Mouse (Mus musculus) embryonic facial prominence, embryonic 14.5 days (tissue): Measurements from ENCODE around the gene Mgst2. TPM values are rescaled to one million over a fixed set of nuclear protein-coding genes. Genes with fewer than 3 reads are reported as not detected.
A peak's percentile ranks its signal among the peaks of the same experiment; 100 is the strongest.

ENCODE experiments used
- ATAC-seq: fragments of 200-750 bp; cut with Nextera tagmentation; 2 replicates; pipeline ENCODE4 v1.8.0; 2017; ENCODE audit warnings: low read depth, moderate number of reproducible peaks, moderate TSS enrichment
- DNase-seq: peaks from one replicate; pipeline ENCODE4 v3.0.0-alpha.2; 2015; ENCODE audit warnings: low spot score
- H3K27ac ChIP-seq: fragments of 300-500 bp; sonication (generic); replicated peaks from 2 replicates; pipeline ENCODE4 v1.5.1; 2014; ENCODE audit warnings: low read depth, mild to moderate bottlenecking, low read length, moderate library complexity
- H3K27me3 ChIP-seq: fragments of 300-500 bp; sonication (generic); replicated peaks from 2 replicates; pipeline ENCODE4 v1.6.1; 2014; ENCODE audit warnings: low read length; ENCODE audit not compliant: control insufficient read depth, insufficient read depth
- H3K36me3 ChIP-seq: fragments of 300-500 bp; sonication (generic); 2 replicates; pipeline ENCODE4 v1.6.1; 2014; ENCODE audit warnings: low read length, mixed read lengths; ENCODE audit not compliant: control insufficient read depth, insufficient read depth
- H3K4me1 ChIP-seq: fragments of 300-500 bp; sonication (generic); 2 replicates; pipeline ENCODE4 v1.6.1; 2014; ENCODE audit warnings: antibody characterized with exemption, low read length; ENCODE audit not compliant: control insufficient read depth, insufficient read depth
- H3K4me2 ChIP-seq: fragments of 300-500 bp; sonication (generic); 2 replicates; pipeline ENCODE4 v1.6.1; 2014; ENCODE audit warnings: low read depth, mild to moderate bottlenecking, low read length, moderate library complexity, mixed read lengths
- H3K4me3 ChIP-seq: fragments of 300-500 bp; sonication (generic); 2 replicates; pipeline ENCODE4 v1.5.1; 2014; ENCODE audit warnings: low read depth, mild to moderate bottlenecking, low read length
- H3K9ac ChIP-seq: fragments of 300-500 bp; sonication (generic); 2 replicates; pipeline ENCODE4 v1.6.1; 2014; ENCODE audit warnings: low read depth, mild to moderate bottlenecking, low read length, moderate library complexity, mixed read lengths
- H3K9me3 ChIP-seq: fragments of 300-500 bp; sonication (generic); 2 replicates; pipeline ENCODE4 v1.6.1; 2016; ENCODE audit warnings: low read length; ENCODE audit not compliant: control insufficient read depth
- WGBS: fragments of 180-500 bp; shearing (Covaris S2); extraction: QIAGEN DNeasy Blood & Tissue Kit; methylation state at CpG from one replicate; pipeline ENCODE4 v1.1.7; 2014; 5-methylcytosine and 5-hydroxymethylcytosine counted together
- polyA plus RNA-seq: library from polyadenylated mRNA; unstranded; fragments of >200 nt; fragmentation: Nextera tagmentation; extraction: Ambion mirVana; gene quantifications from 2 replicates; pipeline ENCODE4 v1.2.1, GENCODE M21; 2014

Mgst2 gene
- polyA plus RNA-seq, 1 experiment from 2014 or later: 6.6 TPM

DNA sequence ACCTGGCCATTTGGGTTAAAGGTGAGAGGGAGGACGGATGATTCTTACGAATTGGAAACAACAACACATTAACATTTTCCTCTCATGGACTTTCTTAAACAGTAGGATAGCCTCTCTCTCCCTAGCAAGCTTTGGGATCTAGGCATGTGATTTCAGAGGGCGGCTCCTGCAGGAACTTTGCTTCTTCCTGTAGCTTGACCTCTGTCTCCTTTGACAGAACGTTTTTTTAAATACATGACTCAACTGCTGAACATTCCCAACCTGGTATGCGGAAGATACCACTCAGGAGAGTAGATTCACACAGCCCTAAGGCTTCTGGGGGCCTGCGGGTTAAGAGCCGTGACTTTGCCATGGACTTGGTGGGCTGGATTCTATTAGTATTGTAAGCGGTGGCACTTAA, 10.7 kb upstream of the Mgst2 start:
- ATAC-seq: no peak
- WGBS: 65% methylated on average over 8 of the region's 8 CpGs

DNA sequence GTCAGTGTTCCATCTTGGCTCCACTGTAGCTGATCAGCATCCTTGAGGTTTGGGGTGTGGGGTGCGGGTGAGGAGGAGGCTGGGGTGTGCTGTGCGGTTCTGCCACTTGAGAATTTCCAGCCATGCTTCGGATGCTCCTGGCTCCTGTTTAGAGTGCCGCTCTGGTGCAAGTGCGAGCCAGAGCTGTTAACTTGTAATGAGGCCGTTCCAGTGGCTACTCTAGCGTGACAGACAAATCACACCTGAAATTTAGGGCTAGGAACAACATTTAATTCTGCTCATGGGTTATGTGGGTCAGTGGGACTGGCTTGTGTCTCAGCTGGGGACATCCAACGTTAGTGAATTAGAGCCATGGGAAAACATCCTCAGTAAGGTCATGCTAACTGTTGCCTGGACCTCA, 10.2 kb upstream of the Mgst2 start:
- Histone ChIP-seq H3K27ac (no peak overlapping the region), H3K36me3 (no peaks in the 10 kb centered on the region), H3K9me3 (no peaks in the 10 kb centered on the region), H3K9ac (no peak overlapping the region), H3K4me2 (no peak overlapping the region), H3K27me3 (no peaks in the 10 kb centered on the region), H3K4me1 (peaks cover 10% of the 10 kb centered on the region; the same call in 1 of the 2 replicates), H3K4me3 (no peak overlapping the region)
- 78% methylated on average over 8 of the region's 8 CpGs for WGBS
- no peak for ATAC-seq
- no peak for DNase-seq

More for the DNA sequence above, 10.7 kb upstream of the Mgst2 start:
- Histone ChIP-seq H3K27ac (no peak overlapping the region), H3K9ac (no peak overlapping the region), H3K4me2 (no peak overlapping the region), H3K4me3 (no peak overlapping the region), H3K4me1 (peaks cover 10% of the 10 kb centered on the region; the same call in 1 of the 2 replicates), H3K36me3 (no peaks in the 10 kb centered on the region), H3K27me3 (no peaks in the 10 kb centered on the region), H3K9me3 (no peaks in the 10 kb centered on the region)
- DNase-seq: no peak

DNA sequence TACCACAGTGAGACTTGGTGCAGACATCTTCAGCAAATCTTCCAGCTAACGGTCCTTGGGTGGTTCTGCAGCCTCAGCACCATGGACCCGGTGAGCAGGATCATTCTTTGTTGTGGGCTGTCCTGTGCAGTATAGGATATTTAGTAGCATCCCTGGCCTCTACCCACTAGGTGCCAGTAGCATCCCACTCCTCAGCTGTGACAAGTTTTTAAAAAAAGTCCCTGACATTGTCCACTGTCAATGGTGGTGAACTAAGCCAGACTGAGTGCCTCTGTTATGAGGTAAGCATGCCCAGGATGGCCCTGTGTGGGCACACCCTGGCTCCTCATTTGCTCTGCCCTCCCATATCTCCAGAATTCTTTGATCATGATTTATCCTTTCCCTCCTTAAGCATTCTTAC, 9.0 kb upstream of the Mgst2 start:
- no peak overlapping the region for H3K4me2 ChIP-seq
- 59% methylated on average over 2 of the region's 2 CpGs for WGBS
- ATAC-seq: 0 out of 2 replicates have a peak, but pooled peaks have one; percentile 17

DNA sequence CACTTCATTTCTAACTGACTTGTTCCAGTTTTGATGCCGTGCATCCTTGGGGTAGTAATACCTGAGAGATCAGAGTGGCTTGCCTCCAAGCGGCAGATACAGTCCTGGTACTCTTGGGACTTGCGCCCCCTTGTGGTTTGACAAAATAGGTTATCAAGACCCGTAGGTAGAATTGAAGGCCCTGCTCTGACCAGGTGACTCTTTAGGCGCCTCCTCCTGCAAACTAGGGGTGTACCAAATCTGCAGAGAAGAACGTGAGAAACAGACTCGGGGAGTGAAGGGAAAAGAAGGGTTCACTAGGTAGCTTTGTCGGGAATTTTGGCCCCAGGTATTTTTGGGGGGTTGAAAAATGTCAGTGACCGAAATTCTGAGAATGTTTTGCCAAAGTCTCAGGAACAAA, 7.9 kb upstream of the Mgst2 start:
- 3% methylated on average over 9 of the region's 9 CpGs for WGBS
- H3K36me3 ChIP-seq: no peaks in the 10 kb centered on the region
- no peaks in the 10 kb centered on the region for H3K27me3 ChIP-seq
- H3K27ac ChIP-seq: peak overlapping the region; percentile 65
- H3K9me3 ChIP-seq: no peaks in the 10 kb centered on the region
- peaks cover 10% of the 10 kb centered on the region; the same call in 1 of the 2 replicates for H3K4me1 ChIP-seq
- H3K9ac ChIP-seq: peak overlapping the region; percentile 53
- DNase-seq: peak; percentile 91
- peak; percentile 72 for ATAC-seq
- peak overlapping the region; percentile 54 for H3K4me2 ChIP-seq
- peak overlapping the region; percentile 24 for H3K4me3 ChIP-seq

More for the DNA sequence above, 9.0 kb upstream of the Mgst2 start:
- no peaks in the 10 kb centered on the region for H3K9me3 ChIP-seq
- H3K4me3 ChIP-seq: no peak overlapping the region
- no peaks in the 10 kb centered on the region for H3K27me3 ChIP-seq
- no peak for DNase-seq
- no peak overlapping the region for H3K9ac ChIP-seq
- no peaks in the 10 kb centered on the region for H3K36me3 ChIP-seq
- no peak overlapping the region for H3K27ac ChIP-seq
- H3K4me1 ChIP-seq: peaks cover 10% of the 10 kb centered on the region; the same call in 1 of the 2 replicates

DNA sequence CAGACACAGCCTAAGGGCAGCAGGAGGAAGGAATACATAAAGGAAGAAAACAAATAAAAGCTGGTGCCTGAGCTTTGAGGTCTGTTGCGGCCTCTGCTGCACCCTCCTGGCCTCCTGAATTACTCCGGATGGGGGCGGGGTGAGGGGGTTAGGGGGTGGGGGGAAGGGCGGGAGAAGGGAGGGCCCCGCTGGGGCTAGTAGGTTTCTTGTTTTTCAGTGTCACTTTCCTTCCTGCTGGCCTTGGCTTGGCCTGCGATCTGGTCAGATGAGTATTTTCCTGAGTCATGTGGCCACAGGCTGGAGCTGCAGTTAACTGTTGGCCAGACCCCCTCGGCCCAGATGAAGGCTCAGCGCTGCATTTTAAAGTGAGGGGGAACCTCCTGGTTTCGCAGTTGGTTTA, 7.5 kb upstream of the Mgst2 start:
- ATAC-seq (peak; percentile 64), DNase-seq (peak; percentile 58)
- Histone ChIP-seq H3K36me3 (no peaks in the 10 kb centered on the region), H3K27me3 (no peaks in the 10 kb centered on the region), H3K4me1 (peaks cover 10% of the 10 kb centered on the region; the same call in 1 of the 2 replicates), H3K27ac (peak overlapping the region; percentile 65), H3K9ac (peak overlapping the region; percentile 53), H3K9me3 (no peaks in the 10 kb centered on the region), H3K4me3 (peak overlapping the region; percentile 24), H3K4me2 (peak overlapping the region; percentile 54)
- 3% methylated on average over 7 of the region's 9 CpGs for WGBS

DNA sequence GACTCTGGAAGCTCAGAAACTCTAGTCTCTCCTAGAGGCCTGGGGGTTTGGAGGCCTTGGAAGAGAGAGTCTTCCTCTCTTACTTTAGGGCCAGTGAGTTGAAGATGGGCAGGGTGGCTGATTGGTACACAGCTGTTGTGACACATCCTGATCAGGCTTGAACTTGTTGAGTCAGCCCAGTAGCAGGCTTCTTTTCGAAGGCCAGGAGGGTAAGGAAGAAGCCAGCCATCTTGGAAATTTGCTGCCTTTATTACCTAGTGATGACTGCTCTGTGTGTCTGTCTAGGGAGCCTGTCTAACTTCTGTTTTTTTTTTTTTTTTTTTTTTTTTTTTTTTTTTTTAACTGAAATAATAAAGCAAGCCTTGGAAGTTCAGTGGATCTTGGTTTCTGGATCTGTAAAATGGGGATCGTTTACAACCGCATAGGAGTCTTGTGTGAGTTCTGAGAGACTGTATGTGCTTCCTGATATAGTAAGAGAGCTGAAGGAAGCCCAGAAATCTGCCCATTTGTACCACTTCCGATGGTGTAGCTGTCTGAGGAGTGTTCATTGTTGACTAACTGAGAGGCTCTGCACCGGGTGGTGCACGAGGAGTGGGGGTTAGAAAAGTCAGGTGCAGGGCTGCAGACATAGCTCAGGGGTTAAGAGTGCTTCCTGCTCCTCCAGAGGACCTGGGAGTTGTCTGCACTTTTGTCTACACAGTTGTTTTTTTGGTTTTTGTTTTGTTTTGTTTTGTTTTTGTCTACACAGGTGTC, 5.7 kb upstream of the Mgst2 start:
- no peak overlapping the region for H3K4me2 ChIP-seq
- 78% methylated on average over 6 of the region's 6 CpGs for WGBS
- DNase-seq (no peak), ATAC-seq (no peak)
- H3K4me3 ChIP-seq: no peak overlapping the region
- H3K27ac ChIP-seq: no peak overlapping the region
- no peaks in the 10 kb centered on the region for H3K9me3 ChIP-seq
- H3K4me1 ChIP-seq: peaks cover 10% of the 10 kb centered on the region; the same call in 1 of the 2 replicates
- H3K36me3 ChIP-seq: no peaks in the 10 kb centered on the region
- H3K9ac ChIP-seq: no peak overlapping the region
- no peaks in the 10 kb centered on the region for H3K27me3 ChIP-seq

DNA sequence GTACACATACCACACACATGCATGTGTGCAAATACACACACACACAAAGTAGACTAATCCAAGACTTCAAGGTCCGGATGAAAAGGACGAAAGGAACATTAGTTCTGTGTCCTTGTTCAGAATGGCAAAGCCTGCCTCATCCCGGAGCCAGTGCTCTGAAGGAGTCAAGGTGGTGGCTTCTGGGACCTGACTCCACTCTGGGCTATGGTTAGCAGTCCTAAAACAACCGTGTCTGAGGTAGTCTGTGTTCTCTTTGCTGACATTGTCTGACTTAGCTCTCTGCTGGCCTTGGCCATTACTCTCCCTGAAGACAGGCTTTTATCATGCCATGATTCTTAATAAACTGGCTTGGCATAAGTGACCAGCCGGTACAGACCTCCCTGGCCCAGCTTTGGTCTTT, 745 bp upstream of the Mgst2 start:
- Histone ChIP-seq H3K9me3 (no peaks in the 10 kb centered on the region), H3K36me3 (no peaks in the 10 kb centered on the region), H3K9ac (no peak overlapping the region), H3K27ac (no peak overlapping the region), H3K4me1 (no peaks in the 10 kb centered on the region; the same call in 1 of the 2 replicates), H3K4me3 (no peak overlapping the region), H3K27me3 (no peaks in the 10 kb centered on the region), H3K4me2 (no peak overlapping the region)
- ATAC-seq (no peak), DNase-seq (no peak)
- 83% methylated on average over 5 of the region's 5 CpGs for whole genome bisulfite sequencing

DNA sequence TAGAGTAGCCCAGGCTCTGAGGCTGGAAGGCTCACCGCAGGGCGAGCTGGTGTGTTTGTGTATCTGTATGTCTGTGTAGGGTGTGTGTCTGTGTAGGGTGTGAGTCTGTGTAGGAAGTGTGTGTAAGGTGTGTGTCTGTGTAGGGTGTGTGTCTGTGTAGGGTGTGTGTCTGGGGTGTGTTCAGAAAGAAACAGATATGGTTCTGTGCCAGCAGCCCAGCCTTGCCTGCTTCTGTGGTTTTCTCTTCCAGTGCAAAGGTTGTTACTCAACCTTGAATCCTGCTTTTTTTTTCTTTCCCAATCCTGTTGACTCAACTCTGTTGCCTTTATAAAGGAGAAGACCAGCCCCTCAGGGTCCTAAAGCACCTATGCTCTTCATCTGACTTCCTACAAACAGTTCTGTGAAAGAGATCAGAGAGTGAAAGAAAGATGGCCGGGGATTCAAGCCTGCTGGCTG, 689 bp downstream of the Mgst2 start:
- ATAC-seq: no peak
- peak; percentile 41 for DNase-seq
- H3K9ac ChIP-seq: no peak overlapping the region
- H3K4me3 ChIP-seq: no peak overlapping the region
- 76% methylated on average over 3 of the region's 3 CpGs for WGBS
- H3K9me3 ChIP-seq: no peaks in the 10 kb centered on the region
- H3K4me1 ChIP-seq: no peaks in the 10 kb centered on the region; the same call in 1 of the 2 replicates
- H3K27me3 ChIP-seq: no peaks in the 10 kb centered on the region
- no peak overlapping the region for H3K4me2 ChIP-seq
- H3K36me3 ChIP-seq: no peaks in the 10 kb centered on the region
- no peak overlapping the region for H3K27ac ChIP-seq

DNA sequence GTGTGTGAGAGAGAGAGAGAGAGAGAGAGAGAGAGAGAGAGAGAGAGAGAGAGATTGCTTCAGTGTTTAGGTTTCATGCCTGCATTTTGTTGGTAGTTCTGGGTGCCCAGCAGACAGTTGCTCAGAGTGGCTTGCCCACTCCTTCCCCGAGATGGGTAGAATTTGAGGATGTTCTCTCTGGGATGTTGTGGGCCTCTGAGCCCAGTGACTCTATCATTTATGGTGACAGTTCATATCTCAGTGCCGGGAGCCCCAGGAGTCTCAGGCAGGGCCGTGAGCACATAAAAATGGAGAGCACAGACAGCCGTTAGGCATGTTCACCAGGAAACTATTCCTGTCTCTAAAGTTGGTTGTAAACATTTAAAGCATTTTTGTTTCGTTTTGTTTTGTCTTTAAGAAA, 1.2 kb downstream of the Mgst2 start:
- Histone ChIP-seq H3K4me3 (no peak overlapping the region), H3K27ac (no peak overlapping the region), H3K9ac (no peak overlapping the region), H3K9me3 (no peaks in the 10 kb centered on the region), H3K27me3 (no peaks in the 10 kb centered on the region), H3K36me3 (no peaks in the 10 kb centered on the region), H3K4me1 (no peaks in the 10 kb centered on the region; the same call in 1 of the 2 replicates), H3K4me2 (no peak overlapping the region)
- DNase-seq (no peak), ATAC-seq (no peak)
- 56% methylated on average over 5 of the region's 5 CpGs for WGBS
